Mouse (Mus musculus) hindbrain, embryonic 11.5 days (tissue): ENCODE measurements around the gene S100a11. TPM values are rescaled to one million over a fixed set of nuclear protein-coding genes. Genes with fewer than 3 reads are reported as not detected.
A peak's percentile ranks its signal among the peaks of the same experiment; 100 is the strongest.

ENCODE experiments used
- ATAC-seq: fragments of 200-750 bp; cut with Nextera tagmentation; 2 replicates; pipeline ENCODE4 v1.8.0; 2017; ENCODE audit warnings: mild to moderate bottlenecking, moderate TSS enrichment, moderate library complexity; ENCODE audit not compliant: low FRiP score
- DNase-seq: peaks from one replicate; pipeline ENCODE4 v3.0.0-alpha.2; 2015; ENCODE audit warnings: low spot score
- H3K27ac ChIP-seq: fragments of 300-500 bp; sonication (generic); 2 replicates; pipeline ENCODE4 v1.5.1; 2014; ENCODE audit warnings: mild to moderate bottlenecking, low read depth, low read length
- H3K27me3 ChIP-seq: fragments of 300-500 bp; sonication (generic); 2 replicates; pipeline ENCODE4 v1.6.1; 2014; ENCODE audit warnings: mild to moderate bottlenecking, low read length, moderate library complexity, mixed read lengths; ENCODE audit not compliant: control insufficient read depth, insufficient read depth
- H3K36me3 ChIP-seq: fragments of 300-500 bp; sonication (generic); 2 replicates; pipeline ENCODE4 v1.6.1; 2014; ENCODE audit warnings: mild to moderate bottlenecking, low read length, moderate library complexity, mixed read lengths; ENCODE audit not compliant: control insufficient read depth, insufficient read depth
- H3K4me1 ChIP-seq: fragments of 300-500 bp; sonication (generic); replicated peaks from 2 replicates; pipeline ENCODE4 v1.6.1; 2014; ENCODE audit warnings: low read length, mixed read lengths; ENCODE audit not compliant: control insufficient read depth, insufficient read depth
- H3K4me2 ChIP-seq: fragments of 300-500 bp; sonication (generic); replicated peaks from 2 replicates; pipeline ENCODE4 v1.6.1; 2014; ENCODE audit warnings: mild to moderate bottlenecking, low read depth, low read length
- H3K4me3 ChIP-seq: fragments of 300-500 bp; sonication (generic); 2 replicates; pipeline ENCODE4 v1.5.1; 2014; ENCODE audit warnings: low read depth, low read length
- H3K9ac ChIP-seq: fragments of 300-500 bp; sonication (generic); 2 replicates; pipeline ENCODE4 v1.6.1; 2014; ENCODE audit warnings: low read depth, low read length
- H3K9me3 ChIP-seq: fragments of 300-500 bp; sonication (generic); 2 replicates; pipeline ENCODE4 v1.6.1; 2016; ENCODE audit warnings: low read length; ENCODE audit not compliant: control insufficient read depth
- WGBS: fragments of 180-500 bp; shearing (Covaris S2); extraction: QIAGEN DNeasy Blood & Tissue Kit; methylation state at CpG from one replicate; pipeline ENCODE4 v1.1.7; 2014; 5-methylcytosine and 5-hydroxymethylcytosine counted together
- polyA plus RNA-seq: library from polyadenylated mRNA; unstranded; fragments of >200 nt; fragmentation: Nextera tagmentation; extraction: Ambion mirVana; gene quantifications from 2 replicates; pipeline ENCODE4 v1.2.1, GENCODE M21; 2014

Gene S100a11
- polyA plus RNA-seq, 1 experiment from 2014 or later: 542 TPM

GRCm38 (mm10) chr3:93512386-93513101 is 7.7 kb upstream of the S100a11 start:
- H3K4me3 ChIP-seq: no peak overlapping the region
- ATAC-seq (no peak), DNase-seq (no peak)
- H3K4me1 ChIP-seq: no peaks in the 10 kb centered on the region
- H3K9me3 ChIP-seq: no peaks in the 10 kb centered on the region
- no peak overlapping the region for H3K27ac ChIP-seq
- no peak overlapping the region for H3K9ac ChIP-seq
- H3K27me3 ChIP-seq: no peaks in the 10 kb centered on the region
- no peak overlapping the region for H3K4me2 ChIP-seq
- no peaks in the 10 kb centered on the region for H3K36me3 ChIP-seq
- WGBS: 87% methylated on average over 7 of the region's 7 CpGs

GRCm38 (mm10) chr3:93514628-93515027 is 5.7 kb upstream of the S100a11 start:
- Histone ChIP-seq H3K9ac (no peak overlapping the region), H3K27ac (no peak overlapping the region), H3K9me3 (no peaks in the 10 kb centered on the region), H3K36me3 (no peaks in the 10 kb centered on the region), H3K4me1 (no peaks in the 10 kb centered on the region), H3K4me2 (no peak overlapping the region), H3K4me3 (no peak overlapping the region), H3K27me3 (no peaks in the 10 kb centered on the region)
- no peak for DNase-seq
- no peak for ATAC-seq
- WGBS: 94% methylated on average over 3 of the region's 3 CpGs

- 98% methylated on average over 2 of the region's 2 CpGs for WGBS
Measured at GRCm38 (mm10) chr3:93517343-93517742, 2.9 kb upstream of the S100a11 start.

GRCm38 (mm10) chr3:93519856-93520329 is 395 bp upstream of the S100a11 start:
- H3K4me3 ChIP-seq: no peak overlapping the region
- DNase-seq (no peak), ATAC-seq (peak; percentile 48; the same call in 1 of the 2 replicates)
- no peaks in the 10 kb centered on the region for H3K4me1 ChIP-seq
- H3K36me3 ChIP-seq: no peaks in the 10 kb centered on the region
- H3K9me3 ChIP-seq: no peaks in the 10 kb centered on the region
- H3K9ac ChIP-seq: no peak overlapping the region
- WGBS: 59% methylated on average over 5 of the region's 5 CpGs
- H3K4me2 ChIP-seq: peak overlapping the region; percentile 52
- no peak overlapping the region for H3K27ac ChIP-seq
- H3K27me3 ChIP-seq: no peaks in the 10 kb centered on the region

More at GRCm38 (mm10) chr3:93517343-93517742, 2.9 kb upstream of the S100a11 start:
- Histone ChIP-seq H3K9me3 (no peaks in the 10 kb centered on the region), H3K27ac (no peak overlapping the region), H3K27me3 (no peaks in the 10 kb centered on the region), H3K4me1 (no peaks in the 10 kb centered on the region), H3K9ac (no peak overlapping the region), H3K36me3 (no peaks in the 10 kb centered on the region), H3K4me2 (no peak overlapping the region), H3K4me3 (no peak overlapping the region)
- ATAC-seq (no peak), DNase-seq (no peak)

GRCm38 (mm10) chr3:93521462-93522057 is 1.3 kb downstream of the S100a11 start:
- H3K4me1 ChIP-seq: no peaks in the 10 kb centered on the region
- H3K36me3 ChIP-seq: no peaks in the 10 kb centered on the region
- ATAC-seq (no peak), DNase-seq (no peak)
- no peak overlapping the region for H3K27ac ChIP-seq
- no peak overlapping the region for H3K9ac ChIP-seq
- no peaks in the 10 kb centered on the region for H3K9me3 ChIP-seq
- no peak overlapping the region; the same call in 1 of the 2 replicates for H3K4me2 ChIP-seq
- WGBS: 82% methylated on average over 8 of the region's 8 CpGs
- no peaks in the 10 kb centered on the region for H3K27me3 ChIP-seq
- H3K4me3 ChIP-seq: no peak overlapping the region

- H3K4me3 ChIP-seq: no peak overlapping the region
- no peak for ATAC-seq
Measured at GRCm38 (mm10) chr3:93522611-93523010, 2.3 kb downstream of the S100a11 start.

GRCm38 (mm10) chr3:93527300-93527699 is 7.0 kb downstream of the S100a11 start:
- ATAC-seq (no peak), DNase-seq (no peak)
- Histone ChIP-seq H3K27me3 (no peaks in the 10 kb centered on the region), H3K9ac (no peak overlapping the region), H3K4me2 (no peak overlapping the region), H3K9me3 (no peaks in the 10 kb centered on the region), H3K4me1 (no peaks in the 10 kb centered on the region), H3K4me3 (no peak overlapping the region), H3K27ac (no peak overlapping the region), H3K36me3 (no peaks in the 10 kb centered on the region)
- 81% methylated on average over 3 of the region's 3 CpGs for WGBS

More at GRCm38 (mm10) chr3:93522611-93523010, 2.3 kb downstream of the S100a11 start:
- no peaks in the 10 kb centered on the region for H3K9me3 ChIP-seq
- 46% methylated on average over 7 of the region's 7 CpGs for WGBS
- no peaks in the 10 kb centered on the region for H3K4me1 ChIP-seq
- H3K27me3 ChIP-seq: no peaks in the 10 kb centered on the region
- DNase-seq: peak; percentile 80
- no peak overlapping the region for H3K27ac ChIP-seq
- H3K9ac ChIP-seq: no peak overlapping the region
- H3K36me3 ChIP-seq: no peaks in the 10 kb centered on the region
- no peak overlapping the region for H3K4me2 ChIP-seq

- no peaks in the 10 kb centered on the region for H3K4me1 ChIP-seq
- H3K4me3 ChIP-seq: no peak overlapping the region
- ATAC-seq: no peak
- no peaks in the 10 kb centered on the region for H3K36me3 ChIP-seq
- no peak overlapping the region for H3K4me2 ChIP-seq
- DNase-seq: no peak
- no peak overlapping the region for H3K9ac ChIP-seq
- no peaks in the 10 kb centered on the region for H3K27me3 ChIP-seq
- no peak overlapping the region for H3K27ac ChIP-seq
- no peaks in the 10 kb centered on the region for H3K9me3 ChIP-seq
- WGBS: 87% methylated on average over 5 of the region's 5 CpGs
Measured at GRCm38 (mm10) chr3:93528807-93529206, 8.5 kb downstream of the S100a11 start.
